Mouse (Mus musculus) cerebellum, adult 9-10 months (tissue): ENCODE measurements around the gene Necap2.
A peak's percentile ranks its signal among the peaks of the same experiment; 100 is the strongest.

Source experiments
- DNase-seq: peaks from one replicate; pipeline ENCODE4 v3.0.0; 2022

Necap2 gene

DNA sequence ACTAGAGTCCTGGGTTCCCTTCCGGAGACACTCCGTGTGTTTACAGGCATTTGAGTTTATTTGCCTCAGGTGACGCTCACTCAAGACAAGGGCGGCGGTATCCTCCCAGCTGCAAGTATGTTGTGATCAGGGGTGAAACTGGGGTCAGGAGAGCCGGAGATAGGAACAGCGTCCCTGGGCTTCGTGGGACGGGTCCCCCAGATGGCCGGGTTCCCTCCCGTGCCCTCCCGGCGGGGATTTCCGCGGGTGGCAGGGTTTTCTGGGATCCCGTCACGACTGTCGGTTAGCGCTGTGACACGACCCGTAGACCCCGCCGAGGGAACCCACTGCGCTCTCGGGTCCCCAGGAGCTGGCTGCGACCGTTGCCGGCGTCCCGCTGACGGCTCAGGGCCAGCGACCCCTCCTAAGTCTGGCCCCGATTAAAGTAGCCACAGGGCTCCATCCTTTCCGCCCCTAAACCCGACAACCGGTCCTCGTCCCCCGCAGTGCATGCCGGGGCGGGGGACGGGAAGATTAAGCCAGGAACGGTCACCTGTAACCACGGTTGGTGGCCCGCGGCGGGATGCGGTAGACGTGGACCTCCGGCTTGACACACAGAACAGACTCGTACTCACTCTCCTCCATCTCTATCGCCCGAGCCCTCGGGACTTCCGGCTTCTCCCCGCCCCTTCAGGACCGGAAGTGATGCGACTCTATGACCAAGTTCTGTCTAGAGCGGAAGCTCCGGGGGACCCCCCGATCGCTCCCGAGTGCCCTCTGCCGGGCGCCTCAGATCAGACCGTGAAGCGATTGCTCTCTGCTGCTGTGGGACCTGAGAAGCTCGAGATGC lies at the start of gene Necap2:
Gene Necap2 (minus strand): TSS at position 677 of the 829 bp plus-strand sequence.
- DNase-seq, result peak; percentile 95

DNA sequence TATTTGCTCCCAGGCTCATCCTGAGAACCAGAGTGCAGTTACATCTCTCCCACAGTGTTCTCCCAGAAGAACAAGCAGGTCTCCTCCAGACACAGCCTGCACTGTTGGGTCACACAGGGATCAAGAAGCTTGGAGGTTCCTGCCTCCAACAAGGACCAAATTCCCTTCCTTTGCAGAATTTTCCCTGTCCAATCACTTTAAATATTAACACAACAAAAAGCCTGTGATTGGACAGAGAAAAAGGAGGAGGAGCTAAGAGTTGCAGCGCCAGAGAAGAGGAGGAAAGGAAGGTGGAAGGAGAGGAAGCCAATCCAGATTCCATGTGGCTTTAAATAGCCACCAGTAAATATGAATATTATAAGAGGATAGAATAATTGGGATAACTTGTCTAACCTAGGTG lies 44.9 kb upstream of the Necap2 start:
- DNase-seq, result no peak

DNA sequence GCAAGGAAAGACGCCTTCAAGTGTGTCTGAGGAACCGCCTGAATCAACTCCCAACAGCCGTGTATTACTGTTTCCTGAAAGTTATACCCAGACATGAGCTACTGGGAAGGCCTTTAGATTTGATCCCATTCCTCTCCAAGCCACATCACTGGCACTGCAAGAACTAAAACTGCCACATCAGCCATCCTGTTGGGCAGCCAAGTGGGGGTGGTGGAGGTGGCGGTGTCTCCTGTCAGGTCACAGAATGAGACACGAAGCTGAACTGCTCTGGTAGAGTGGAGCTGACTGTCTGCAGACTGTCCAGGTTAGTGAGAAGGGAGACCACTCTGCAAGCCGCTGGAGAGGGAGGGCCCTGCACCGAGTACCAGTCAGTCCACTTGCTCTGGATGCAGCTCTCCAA lies 44.5 kb upstream of the Necap2 start:
- DNase-seq, result no peak

DNA sequence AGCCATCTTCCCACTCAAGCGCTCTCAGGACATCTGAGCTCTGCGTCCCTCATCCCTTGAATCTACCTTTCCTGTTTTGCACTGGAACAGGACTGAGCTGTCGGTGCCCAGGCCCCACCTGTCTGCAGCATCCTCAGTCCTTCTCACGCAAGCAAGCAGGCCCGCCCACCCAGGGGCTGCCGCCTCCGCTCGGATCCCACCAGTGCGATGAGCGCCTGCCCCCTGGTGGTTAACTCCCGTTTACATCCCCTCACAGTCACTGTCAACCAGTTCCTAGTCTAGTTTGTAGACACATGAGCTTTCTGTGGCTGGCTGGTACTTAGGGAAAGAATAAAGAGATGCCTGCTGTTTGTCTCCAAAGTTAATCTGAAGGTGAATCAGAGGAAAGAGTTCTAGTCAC lies 42.5 kb upstream of the Necap2 start:
- DNase-seq, result no peak

DNA sequence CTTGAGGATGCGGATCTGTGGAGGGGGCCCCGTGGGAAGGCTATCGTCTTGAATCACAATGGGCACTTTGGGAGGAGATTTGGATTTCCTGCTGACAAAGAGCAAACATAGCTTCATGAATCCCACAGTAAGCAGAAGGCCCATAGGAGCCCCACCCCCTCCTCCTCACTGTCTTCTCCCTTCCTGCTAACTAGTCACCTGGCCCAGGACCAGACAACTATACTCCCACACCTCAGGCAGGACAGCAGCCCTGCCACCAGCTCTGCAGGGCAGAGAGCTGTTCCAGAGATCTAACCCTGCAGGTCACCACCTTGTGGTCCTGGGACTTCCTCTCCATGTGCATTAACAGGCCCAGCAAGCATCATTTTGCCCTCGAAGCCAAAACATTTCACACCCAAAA lies 40.5 kb upstream of the Necap2 start:
- no peak for DNase-seq

DNA sequence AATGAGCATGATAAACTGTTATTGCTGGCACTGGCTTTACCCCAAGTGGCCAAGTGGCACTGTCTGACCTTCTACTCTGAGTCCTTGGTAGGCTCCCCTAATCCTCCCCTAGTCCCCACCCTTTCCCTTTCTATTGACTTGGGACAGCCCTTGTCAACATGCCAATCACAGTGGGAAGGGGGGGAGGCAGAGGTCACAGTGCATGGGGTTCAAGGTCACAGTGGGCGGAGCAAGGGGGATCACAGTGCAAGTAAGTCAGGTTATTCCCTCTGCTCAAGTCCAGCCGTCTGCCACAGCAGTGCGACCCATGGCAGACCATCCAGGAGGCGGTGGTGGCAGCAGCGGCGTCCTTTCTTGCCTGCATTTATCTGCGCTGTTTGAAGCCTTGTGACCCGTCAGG lies 37.2 kb upstream of the Necap2 start:
- DNase-seq, result no peak

DNA sequence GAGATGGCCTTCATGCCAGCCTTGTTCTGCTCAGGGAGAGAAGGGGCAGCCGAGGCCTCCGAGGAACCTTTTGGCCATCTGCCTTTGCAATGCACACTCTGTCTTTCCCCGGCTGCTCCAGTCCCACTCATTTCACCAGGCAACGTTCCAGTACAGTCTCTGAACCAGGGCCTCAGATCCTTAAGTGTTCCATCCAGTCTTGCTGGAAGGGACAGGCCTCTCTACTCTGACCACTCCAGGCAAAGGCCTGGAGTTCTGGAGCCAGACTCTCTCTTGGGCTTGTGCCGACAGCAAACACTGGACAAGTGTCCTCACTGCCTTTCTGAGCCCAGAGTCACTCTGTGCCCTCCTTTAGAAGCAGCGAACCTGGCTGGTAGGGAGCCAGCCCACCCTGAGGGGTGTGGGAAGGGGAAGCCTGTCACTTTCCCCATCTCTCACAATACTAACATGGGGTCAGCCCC lies 36.4 kb upstream of the Necap2 start:
- DNase-seq, result no peak

DNA sequence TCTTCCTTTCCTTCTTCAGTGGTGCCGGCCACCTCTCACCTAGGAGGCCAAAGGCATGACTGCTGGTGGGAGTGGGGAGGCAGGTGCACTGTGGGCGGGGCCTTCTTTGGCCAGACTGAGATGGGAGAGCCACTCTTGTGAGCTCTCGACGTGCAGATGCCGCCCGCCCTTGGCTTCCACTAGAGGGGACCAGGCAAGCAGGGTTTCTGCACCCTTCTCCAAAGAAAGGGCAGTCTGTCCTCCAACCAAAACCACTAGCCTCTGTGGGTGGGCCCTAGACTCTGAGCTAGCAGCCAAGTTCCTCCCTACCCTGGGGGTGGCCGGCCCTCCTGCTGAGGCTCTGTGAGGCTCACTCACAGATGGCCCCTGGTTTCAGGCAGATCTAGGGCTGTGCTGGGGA lies 35.7 kb upstream of the Necap2 start:
- no peak for DNase-seq

DNA sequence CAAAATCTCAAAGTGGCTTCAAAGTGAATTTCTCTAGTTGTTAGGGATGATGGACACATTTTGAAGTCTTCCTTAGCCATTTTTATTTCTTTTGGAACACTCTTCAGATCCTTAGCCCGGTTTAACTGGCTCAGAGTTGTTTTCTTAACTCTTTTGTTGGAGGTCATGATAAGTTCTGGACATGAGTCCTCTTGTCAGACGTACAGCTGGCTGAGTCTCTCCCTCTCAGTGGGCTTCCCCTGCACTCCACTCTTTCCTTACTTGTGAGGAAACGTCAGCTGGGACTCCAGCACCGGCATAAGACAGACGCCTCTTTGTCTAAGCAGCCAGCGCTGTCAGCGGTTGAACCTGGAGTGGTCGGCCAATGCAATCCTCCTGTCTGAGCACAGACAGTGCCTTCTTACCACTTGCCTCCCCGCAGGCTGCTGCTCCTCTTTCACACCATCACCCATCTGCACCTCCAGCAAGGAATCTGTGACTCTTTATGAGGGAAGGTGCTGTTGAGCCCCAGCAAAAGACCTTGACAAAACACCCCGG lies 30.1 kb upstream of the Necap2 start:
- no peak for DNase-seq

DNA sequence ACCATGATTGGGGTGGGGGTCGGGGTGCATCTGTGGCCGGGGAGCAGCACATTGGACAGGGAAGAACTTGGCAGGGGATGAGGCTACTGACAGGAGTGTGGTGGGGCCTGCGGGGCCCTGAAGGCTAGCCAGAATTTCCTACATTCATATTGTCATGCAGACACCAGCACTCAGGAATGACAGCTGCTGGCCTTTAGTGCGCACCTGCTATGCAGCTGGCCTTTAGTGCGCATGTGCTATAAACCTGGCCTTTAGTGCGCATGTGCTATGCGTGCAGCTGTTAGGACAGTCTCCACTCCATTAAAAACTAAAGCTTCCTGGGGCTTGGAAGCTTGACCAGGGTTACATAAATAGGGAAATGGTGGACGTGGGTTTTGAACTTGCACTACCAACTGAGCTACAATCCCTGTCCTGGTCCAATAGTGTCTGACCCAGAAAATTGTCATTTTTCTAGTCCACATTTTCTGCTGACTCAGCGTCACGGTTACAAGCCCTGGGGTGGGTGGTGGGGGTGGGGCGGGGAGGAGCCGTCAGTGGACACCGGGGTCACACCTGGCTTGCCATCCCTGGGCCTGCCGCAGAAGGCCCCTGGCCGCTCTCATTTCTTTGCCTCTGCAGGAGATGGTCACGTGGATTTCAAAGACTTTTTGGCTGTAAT lies 28.5 kb upstream of the Necap2 start:
- no peak for DNase-seq

DNA sequence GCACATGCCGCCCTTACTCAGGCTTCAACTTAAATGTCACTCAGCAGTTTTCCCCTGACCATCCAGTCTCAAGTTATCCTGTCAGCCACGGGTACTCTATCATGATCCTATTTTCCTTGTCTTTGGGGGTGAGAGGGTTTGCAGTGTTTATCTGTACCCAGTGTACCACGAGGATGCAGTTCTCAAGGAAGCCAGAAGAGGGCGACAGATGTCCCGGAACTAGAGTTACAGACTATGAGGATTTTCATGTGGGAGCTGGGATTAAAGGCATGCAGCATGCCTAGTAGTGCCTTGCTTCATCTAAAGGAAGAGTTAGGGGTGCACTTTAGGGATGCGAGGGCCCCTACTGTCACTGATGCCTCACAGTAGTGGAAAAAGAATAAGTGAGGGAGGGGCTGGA lies 23.7 kb upstream of the Necap2 start:
- no peak for DNase-seq

DNA sequence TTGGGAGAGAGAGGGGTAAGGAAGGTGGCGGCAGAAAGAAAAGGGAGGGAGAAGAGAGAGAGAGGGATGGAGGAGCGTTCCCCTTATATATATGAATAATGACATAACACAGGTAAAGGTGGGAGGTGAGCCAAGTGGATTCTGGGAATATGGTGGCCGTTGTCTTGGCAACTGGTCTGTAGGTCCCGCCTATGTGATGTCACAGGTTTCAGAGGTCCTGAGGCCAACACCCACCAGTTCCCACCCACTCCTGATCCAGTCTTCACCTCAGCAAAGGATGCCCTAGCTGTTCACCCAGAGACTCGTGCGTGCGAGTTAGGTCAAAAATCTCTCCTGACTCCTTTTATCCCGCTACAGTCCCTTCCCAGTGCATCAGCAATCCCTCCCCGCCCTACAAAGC lies 23.1 kb upstream of the Necap2 start:
- DNase-seq, result no peak

DNA sequence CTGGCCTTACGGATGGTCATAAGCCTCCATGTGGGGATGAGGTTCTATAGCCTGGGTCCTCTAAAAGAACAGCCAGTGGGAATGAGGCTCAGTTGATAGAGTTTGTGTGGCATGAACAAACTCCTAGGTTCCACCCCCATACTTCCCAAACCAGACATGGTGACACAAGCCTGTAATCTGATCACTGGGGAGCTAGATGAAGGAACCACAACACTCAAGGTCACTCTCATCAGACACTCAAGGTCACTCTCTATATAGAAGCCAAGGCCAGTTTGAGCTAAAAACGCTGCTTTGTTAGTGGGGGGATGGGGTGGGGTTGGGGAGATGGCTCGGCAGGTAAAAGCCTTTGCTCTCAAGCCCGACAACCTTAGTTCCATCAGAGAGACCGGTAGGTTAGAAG lies 21.8 kb upstream of the Necap2 start:
- DNase-seq, result no peak

DNA sequence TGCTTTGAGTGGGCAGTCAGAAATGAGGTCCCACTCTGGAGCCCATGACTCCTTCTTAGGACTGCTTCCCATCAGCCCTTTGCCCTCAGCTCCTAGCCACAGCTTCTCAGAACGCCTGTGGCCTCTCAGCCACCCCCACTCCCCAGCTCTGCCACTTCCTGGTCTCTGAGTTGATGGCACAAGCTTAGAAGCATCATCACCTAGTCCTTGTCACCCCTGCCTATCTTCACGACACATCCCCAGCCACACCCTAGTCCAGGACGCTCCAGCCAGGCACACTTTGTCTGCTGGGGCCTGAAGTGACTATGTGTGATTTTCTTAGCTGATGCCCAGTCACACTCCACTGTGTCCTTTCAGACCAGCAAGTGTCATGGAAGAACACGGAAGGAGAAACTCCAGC lies 20.8 kb upstream of the Necap2 start:
- no peak for DNase-seq

DNA sequence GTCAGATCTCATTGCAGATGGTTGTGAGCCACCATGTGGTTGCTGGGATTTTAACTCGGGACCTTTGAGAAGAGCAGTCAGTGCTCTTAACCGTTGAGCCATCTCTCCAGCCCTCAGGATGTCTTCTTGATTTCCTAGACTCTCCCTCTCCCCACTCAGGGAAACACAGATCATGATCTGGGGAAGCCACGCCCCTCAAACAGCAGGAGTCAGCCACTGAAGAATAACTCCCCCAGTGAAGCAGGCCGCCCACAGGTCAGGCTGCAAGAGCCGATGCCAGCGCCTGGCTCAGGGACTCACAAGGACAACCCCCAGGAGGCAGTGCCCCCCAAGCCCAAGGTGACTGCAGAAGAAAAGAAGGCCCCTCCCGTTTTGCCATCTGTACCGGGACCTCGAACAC lies 18.6 kb upstream of the Necap2 start:
- DNase-seq, result no peak

DNA sequence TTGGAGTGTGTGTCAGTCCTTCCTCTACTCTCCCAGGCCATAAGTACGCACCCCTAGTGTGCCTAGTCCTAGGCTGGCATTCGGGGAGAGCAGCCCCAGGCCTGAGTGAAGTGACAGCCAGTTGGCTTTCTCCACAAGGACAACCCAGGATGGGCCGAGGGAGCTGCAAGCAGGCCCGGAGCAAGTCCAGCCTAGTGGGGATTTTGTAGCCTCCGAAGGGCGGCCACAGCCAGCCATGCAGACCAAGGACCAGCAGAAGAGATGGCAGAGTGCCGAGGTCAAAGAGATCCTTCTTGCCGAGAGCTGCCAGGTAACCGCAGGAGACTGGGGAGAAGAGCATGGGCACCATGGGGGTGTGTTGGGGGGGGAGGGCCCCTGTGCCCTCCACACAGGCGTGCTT lies 16.9 kb upstream of the Necap2 start:
- no peak for DNase-seq

DNA sequence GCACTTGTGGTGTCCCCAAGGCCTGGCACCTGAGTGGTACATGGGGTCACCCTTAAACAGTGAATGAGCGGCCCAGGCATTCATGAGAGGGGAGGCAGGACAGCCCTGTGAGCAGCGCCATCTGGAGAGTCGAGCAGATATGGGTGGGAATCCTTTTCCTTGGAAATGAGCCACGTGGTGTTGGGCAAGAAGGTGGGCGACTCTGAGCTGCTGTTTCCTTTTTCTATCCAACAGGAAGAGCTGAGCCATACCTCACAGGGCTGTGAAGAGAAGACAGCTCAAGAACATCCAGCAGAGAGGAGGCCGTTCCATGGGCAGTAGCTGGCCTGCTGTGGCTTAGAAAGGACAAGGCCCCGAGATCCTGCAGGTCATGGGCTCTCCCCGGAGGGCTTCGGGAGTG lies 10.6 kb upstream of the Necap2 start:
- no peak for DNase-seq

DNA sequence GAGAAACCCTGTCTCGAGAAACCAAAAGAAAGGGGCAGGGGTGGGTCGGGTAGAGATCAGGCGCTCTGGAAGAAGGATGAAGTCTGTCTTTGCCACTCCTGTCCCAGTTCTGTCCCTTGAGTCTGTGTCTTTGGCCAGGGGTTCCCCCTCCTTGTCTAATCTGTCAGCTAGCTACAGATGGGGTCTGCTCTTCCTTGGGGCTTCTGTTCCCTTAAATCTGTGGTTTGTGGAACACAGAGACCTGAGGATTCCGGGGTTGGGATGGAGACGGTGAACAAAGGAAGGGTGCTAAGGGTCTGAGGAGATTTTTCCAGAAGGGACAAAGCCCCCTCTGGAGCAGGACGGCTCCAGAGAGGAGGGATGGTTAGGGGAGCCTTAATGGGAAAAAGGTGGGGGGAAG lies 9.9 kb upstream of the Necap2 start, which contains the start of gene Spata21:
Gene Spata21 (plus strand): TSS at position 301 of the 400 bp plus-strand sequence.
- DNase-seq, result no peak

DNA sequence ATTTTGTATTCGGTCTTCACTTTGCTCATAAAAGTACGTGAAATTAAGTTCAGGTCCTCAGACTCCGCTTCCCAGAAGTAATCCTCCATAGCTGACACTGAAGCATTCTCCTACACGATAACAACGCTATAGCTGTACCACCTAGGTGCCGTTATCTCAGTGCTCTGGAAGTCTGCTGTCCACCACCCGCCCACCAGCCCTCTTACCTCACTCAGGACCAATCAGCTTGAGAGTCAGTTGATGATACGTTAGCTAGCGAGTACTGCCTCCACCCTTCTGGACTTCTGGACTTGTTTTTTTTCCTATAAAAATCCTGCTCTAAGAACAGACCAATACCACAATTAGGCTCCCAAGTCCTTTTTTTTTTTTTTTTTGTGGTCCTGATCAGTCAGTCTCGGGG lies 8.7 kb upstream of the Necap2 start:
- no peak for DNase-seq

DNA sequence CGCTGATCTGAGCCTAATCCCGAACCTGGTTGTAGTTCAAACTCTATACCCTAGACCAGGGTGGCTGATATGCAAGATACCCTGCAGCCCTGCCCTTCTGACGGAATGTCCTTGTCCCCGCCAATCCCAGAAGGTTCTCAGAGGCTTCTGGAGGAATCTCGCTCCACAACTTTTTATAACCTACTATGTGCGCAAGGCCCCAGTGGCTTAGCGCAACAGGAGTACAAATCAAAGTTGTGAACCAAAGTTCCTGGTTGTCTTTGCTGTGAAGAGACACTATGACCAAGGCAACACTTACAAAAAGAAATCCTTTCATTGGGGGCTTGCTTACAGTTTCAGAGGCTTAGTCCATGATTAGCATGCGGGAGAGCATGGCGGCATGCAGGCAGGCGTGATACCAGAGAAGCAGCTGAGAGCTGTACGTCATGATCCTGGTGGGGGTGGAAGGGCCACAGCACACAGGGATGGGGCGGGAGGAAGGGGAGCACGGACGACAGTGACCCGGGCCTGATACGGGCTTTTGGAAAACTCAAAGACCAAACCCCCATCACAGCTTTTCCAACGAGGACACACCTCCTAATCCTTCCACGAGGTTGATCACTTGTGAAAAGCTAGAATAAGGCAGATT lies 467 bp upstream of the Necap2 start:
- DNase-seq, result peak; percentile 47

DNA sequence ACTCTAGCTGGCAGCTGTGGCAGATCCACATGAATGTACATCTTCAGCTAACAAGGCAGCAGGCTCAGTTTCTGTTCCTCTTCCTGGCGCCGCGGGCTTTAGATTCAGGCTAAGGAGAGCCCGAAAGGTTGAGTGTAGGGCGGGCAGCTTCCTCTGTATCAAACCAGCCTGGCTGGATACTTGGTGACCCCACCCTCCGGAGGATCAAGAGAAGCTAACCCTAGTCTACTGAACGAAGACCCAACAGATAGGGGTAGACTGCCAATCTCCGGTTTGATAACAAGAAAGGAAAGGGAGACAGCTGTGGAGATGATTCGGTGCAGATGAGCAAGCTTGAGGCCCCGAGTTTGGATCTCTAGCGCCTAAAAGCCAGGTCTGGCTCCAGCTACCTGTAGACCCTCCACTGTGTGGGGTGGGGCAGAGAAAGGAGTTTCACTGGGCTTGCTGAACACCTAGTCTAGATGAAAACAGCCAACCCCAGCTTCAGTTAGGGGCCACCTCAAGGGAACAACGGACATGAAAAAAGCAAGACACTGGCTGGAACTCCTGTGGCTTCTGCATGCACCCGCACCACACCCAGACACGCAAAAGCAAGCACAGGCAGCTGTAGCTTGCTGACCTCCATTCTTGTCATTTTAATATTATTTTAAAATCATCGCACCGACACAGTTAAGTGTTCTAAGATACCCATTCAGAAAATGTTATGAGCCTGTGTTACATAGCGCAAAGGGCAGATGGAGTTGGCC lies 1.2 kb downstream of the Necap2 start:
- peak; percentile 32 for DNase-seq

DNA sequence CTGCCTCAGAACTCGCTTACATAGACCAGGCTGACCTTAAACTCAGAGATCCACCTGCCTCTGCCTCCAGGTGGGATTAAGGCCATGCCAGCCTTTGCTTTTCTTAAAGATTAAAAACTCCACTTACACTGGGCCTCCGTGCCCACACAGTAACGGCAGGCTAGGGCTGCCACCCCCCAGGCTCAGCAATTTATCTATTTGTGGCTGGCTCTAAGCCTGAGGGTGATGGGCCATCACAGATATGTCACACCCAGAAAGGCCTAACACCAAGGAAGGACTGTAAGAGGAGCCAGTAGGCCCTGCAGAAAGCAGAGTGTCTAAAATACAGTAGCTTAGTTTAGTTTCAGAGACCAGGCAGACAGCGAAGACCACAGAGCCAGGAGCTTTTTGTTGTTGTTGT lies 4.0 kb downstream of the Necap2 start:
- no peak for DNase-seq

DNA sequence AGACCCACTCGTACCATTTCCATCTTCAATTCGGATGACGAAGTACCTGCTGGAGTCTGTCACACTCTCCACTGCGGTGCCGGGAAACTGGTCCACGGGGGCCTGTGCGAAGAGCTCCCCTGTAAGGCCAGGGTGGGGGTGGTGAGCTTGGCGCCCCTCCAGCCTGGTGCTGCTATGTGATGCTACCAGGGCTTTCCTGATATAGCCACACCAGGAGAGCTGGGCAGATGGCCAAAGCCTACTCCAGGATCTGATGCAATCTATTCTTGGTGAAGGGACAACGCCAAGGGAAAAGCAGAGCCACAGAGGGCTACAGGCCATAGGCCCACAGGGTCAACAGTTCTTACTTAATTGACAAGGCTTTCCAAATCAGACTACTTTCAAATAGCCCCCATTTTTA lies 4.5 kb downstream of the Necap2 start:
- peak; percentile 62 for DNase-seq
